Mouse (Mus musculus) heart, embryonic 12.5 days (tissue): Measurements from ENCODE around the gene Enox1. TPM values are rescaled to one million over a fixed set of nuclear protein-coding genes. Genes with fewer than 3 reads are reported as not detected.

Experiments
- ATAC-seq: fragments of 200-750 bp; cut with Nextera tagmentation; 2 replicates; pipeline ENCODE4 v1.8.0; 2017; ENCODE audit warnings: moderate TSS enrichment, moderate library complexity; ENCODE audit not compliant: insufficient number of reproducible peaks, low FRiP score
- H3K27ac ChIP-seq: fragments of 300-500 bp; sonication (generic); 2 replicates; pipeline ENCODE4 v1.5.1; 2016; ENCODE audit warnings: mild to moderate bottlenecking, moderate library complexity; ENCODE audit not compliant: poor library complexity, severe bottlenecking
- H3K27me3 ChIP-seq: fragments of 300-500 bp; sonication (generic); replicated peaks from 2 replicates; pipeline ENCODE4 v1.6.1; 2016; ENCODE audit warnings: mild to moderate bottlenecking, moderate library complexity
- H3K36me3 ChIP-seq: fragments of 300-500 bp; sonication (generic); 2 replicates; pipeline ENCODE4 v1.6.1; 2016; ENCODE audit warnings: mild to moderate bottlenecking, moderate library complexity
- H3K4me1 ChIP-seq: fragments of 300-500 bp; sonication (generic); replicated peaks from 2 replicates; pipeline ENCODE4 v1.6.1; 2016; ENCODE audit warnings: mild to moderate bottlenecking
- H3K4me2 ChIP-seq: fragments of 300-500 bp; sonication (generic); 2 replicates; pipeline ENCODE4 v1.6.1; 2016; ENCODE audit warnings: mild to moderate bottlenecking, moderate library complexity
- H3K4me3 ChIP-seq: fragments of 300-500 bp; sonication (generic); 2 replicates; pipeline ENCODE4 v1.5.1; 2016; ENCODE audit warnings: mild to moderate bottlenecking
- H3K9ac ChIP-seq: fragments of 300-500 bp; sonication (generic); 2 replicates; pipeline ENCODE4 v1.6.1; 2016; ENCODE audit warnings: mild to moderate bottlenecking, moderate library complexity
- H3K9me3 ChIP-seq: fragments of 300-500 bp; sonication (generic); replicated peaks from 2 replicates; pipeline ENCODE4 v1.6.1; 2016; ENCODE audit warnings: mild to moderate bottlenecking, moderate library complexity
- WGBS: fragments of 180-500 bp; shearing (Covaris S2); methylation state at CpG from one replicate; pipeline ENCODE4 v1.1.7; 2016; 5-methylcytosine and 5-hydroxymethylcytosine counted together
- polyA plus RNA-seq: library from polyadenylated mRNA; unstranded; fragments of >200 nt; fragmentation: Nextera tagmentation; extraction: Ambion mirVana; gene quantifications from 2 replicates; pipeline ENCODE4 v1.2.1, GENCODE M21; 2016

The Enox1 gene
- polyA plus RNA-seq, 1 experiment from 2014 or later, result 4.5 TPM

DNA sequence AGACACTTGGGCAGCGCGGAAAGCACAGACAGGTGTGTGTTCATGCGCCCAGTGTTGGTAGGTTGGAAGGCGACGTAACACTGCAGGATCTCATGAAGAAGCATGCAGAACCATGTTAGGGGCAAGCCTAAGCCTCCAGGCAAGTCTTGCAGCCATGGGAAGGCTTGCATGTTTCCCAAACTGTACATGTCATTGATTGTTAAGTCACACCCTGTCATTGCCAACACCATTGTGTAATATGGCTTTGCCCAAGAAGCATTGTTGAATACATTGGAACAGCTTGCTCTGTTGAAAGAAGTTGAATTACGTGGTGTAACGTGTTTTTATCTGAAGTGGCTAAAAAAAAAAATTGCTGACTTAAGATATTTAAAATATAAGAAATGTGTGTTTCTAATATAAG, 162.8 kb downstream of the Enox1 start:
- no peaks in the 10 kb centered on the region for H3K4me1 ChIP-seq
- no peak overlapping the region for H3K4me3 ChIP-seq
- H3K9ac ChIP-seq, result no peak overlapping the region
- H3K27me3 ChIP-seq, result no peaks in the 10 kb centered on the region
- H3K27ac ChIP-seq, result no peak overlapping the region
- ATAC-seq, result no peak
- WGBS, result 88% methylated on average over 7 of the region's 7 CpGs
- H3K36me3 ChIP-seq, result no peaks in the 10 kb centered on the region
- no peak overlapping the region for H3K4me2 ChIP-seq
- H3K9me3 ChIP-seq, result no peaks in the 10 kb centered on the region

DNA sequence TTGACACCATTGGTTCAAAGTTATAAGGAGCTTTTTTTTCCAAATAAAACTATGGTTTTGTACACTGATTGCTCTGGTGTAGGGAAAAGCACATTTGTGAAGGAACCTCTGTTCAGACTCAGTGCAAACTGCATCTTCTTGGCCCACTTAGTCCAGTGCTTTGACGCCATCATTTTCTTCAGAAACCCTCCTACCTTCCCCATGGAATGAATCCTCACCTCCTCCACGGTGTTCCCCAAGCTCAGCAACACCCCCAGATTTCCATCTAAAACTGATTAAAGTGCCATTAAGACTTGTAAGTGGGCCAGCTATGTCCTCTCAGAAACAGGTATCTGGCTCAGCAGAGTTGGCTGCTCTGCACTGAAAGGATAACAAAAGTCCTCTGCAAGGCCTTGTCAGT, 167.8 kb downstream of the Enox1 start:
- no peaks in the 10 kb centered on the region for H3K27me3 ChIP-seq
- H3K9ac ChIP-seq, result no peak overlapping the region
- no peaks in the 10 kb centered on the region for H3K4me1 ChIP-seq
- H3K4me2 ChIP-seq, result no peak overlapping the region
- H3K36me3 ChIP-seq, result no peaks in the 10 kb centered on the region
- H3K9me3 ChIP-seq, result no peaks in the 10 kb centered on the region
- H3K27ac ChIP-seq, result no peak overlapping the region
- 83% methylated on average over 2 of the region's 2 CpGs for WGBS
- no peak overlapping the region for H3K4me3 ChIP-seq
- no peak for ATAC-seq

DNA sequence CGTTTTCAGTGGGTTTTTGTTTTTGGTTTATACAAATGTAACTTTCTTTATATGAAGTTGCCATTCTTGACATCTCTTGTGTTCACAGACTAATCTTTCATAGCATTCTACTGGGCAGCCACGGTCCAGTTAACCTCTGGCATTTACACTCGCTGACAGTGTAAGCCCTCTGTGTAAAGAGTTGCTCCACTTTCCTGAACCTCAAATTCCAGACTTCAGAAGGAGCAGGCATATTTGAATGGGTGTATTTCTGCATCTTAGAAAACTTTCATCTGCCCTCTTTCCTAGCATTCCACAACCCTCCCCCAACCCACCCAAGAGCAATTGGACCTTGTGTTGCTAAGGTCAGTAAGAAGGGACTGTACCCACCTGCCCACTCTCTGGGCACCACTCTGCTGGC, 171.1 kb downstream of the Enox1 start:
- no peak for ATAC-seq
- no peak overlapping the region for H3K27ac ChIP-seq
- 78% methylated on average over 3 of the region's 3 CpGs for WGBS
- no peaks in the 10 kb centered on the region for H3K4me1 ChIP-seq
- no peak overlapping the region for H3K9ac ChIP-seq
- no peaks in the 10 kb centered on the region for H3K36me3 ChIP-seq
- no peaks in the 10 kb centered on the region for H3K27me3 ChIP-seq
- no peak overlapping the region for H3K4me3 ChIP-seq
- H3K9me3 ChIP-seq, result no peaks in the 10 kb centered on the region
- H3K4me2 ChIP-seq, result no peak overlapping the region

DNA sequence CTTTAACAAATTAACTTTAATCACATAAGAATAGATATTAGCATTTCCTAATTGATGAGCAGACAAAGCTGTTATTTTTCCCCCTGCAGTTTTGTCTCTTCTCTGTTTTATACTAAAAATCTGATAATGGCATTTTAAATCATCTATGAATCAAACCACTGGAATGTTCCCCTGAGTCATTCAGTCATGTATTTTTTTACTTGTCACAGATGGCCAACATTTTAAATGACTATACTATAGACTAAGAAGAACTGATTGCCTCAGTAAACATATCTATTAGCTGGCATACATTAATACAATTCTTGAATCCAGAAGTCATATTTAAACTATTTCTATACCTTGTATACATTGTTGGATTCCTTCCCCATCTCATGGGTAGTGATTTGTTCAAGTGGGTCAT, 173.2 kb downstream of the Enox1 start:
- no peak overlapping the region for H3K4me2 ChIP-seq

DNA sequence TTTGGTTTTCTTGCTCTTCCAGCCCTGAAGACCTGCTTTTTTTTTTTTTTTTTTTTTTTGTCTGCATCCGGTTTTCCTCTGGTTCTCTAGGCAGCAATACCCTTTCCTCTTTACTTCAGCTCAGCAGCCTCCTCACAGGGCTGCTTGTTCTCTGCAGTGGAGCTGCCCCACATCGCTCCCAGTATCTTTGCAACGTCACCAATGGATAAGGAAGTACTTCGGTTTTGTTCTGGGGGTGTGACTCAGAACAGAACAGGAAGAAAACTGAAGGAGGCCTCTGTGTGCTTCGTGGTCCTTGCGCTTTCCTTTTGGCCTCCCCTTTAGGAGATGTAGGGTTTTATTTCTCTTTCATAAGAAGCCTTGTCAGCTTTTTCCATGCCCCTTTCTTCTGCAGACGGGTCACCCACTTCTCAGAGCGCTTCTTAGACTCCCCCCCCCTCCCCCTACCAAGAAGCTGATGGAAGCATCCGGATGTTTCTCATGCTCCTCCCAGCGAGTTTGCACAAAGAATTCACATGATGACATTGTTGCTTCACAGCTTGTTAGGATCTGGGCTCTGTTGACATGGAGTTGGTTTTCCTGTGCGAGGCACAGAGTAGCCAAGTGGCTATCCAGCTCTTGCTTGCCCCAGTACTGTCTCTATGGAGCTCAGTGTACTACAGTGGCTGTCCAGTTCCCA, 187.2 kb downstream of the Enox1 start:
- Histone ChIP-seq H3K27ac (peak overlapping the region; percentile 5; the same call in 1 of the 2 replicates), H3K9me3 (no peaks in the 10 kb centered on the region), H3K9ac (no peak overlapping the region), H3K36me3 (no peaks in the 10 kb centered on the region), H3K4me2 (0 out of 2 replicates have a peak overlapping the region, but pooled peaks have one; percentile 26), H3K27me3 (no peaks in the 10 kb centered on the region), H3K4me1 (peaks cover 14% of the 10 kb centered on the region), H3K4me3 (no peak overlapping the region)
- no peak for ATAC-seq
- 44% methylated on average over 11 of the region's 11 CpGs for WGBS

More for the DNA sequence above, 173.2 kb downstream of the Enox1 start:
- no peaks in the 10 kb centered on the region for H3K9me3 ChIP-seq
- no peaks in the 10 kb centered on the region for H3K27me3 ChIP-seq
- H3K4me1 ChIP-seq, result no peaks in the 10 kb centered on the region
- ATAC-seq, result no peak
- H3K27ac ChIP-seq, result no peak overlapping the region
- no peak overlapping the region for H3K4me3 ChIP-seq
- H3K36me3 ChIP-seq, result no peaks in the 10 kb centered on the region
- H3K9ac ChIP-seq, result no peak overlapping the region

DNA sequence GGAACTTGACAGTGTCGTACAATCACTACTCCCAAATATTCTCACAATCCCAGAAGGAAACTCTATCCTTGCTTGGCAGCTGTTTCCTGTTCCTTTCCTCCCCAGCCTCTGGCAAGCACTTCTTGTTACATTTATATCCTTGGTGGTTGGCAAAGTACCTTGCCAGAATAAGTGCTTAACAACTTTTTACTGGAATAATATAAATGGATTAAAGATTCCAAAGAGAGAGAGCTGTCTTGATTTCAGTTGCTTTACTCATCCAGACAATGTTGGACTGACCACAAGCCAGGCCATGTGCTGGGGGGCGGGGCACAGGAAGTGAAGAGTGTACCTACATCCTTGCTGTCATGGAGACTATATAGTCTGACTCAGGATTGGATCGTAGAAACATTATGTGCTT, 189.7 kb downstream of the Enox1 start:
- ATAC-seq, result no peak
- no peaks in the 10 kb centered on the region for H3K36me3 ChIP-seq
- peaks cover 6% of the 10 kb centered on the region; the same call in 1 of the 2 replicates for H3K4me1 ChIP-seq
- WGBS, result 81% methylated on average over 3 of the region's 3 CpGs
- no peak overlapping the region for H3K27ac ChIP-seq
- H3K4me3 ChIP-seq, result no peak overlapping the region
- H3K4me2 ChIP-seq, result no peak overlapping the region
- H3K27me3 ChIP-seq, result no peaks in the 10 kb centered on the region
- H3K9ac ChIP-seq, result no peak overlapping the region
- no peaks in the 10 kb centered on the region for H3K9me3 ChIP-seq

DNA sequence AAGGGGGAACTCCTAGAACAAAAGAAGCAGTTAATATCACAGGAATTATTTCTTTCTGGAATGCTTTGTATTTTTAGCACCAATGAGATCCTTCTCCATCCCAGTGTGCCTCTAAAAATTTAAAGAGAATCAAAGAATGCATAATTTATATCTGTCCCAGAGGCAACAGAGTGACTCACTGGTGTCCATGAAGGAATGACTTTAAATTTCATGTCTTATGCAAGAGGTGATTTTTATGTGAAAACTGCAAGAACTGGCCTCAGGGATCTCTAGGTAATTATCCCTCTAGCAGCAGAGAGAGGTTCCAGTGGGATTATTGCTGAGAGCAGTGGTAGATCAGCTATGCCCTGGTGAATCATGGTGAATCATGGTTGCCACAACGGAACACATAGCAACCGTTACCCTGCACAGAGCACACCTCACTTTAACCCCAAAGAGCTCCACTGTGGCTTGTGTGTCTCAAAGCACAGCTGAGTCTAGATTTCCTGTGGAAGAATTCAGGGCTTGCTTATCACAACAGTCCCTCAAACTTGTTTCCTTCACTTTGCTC, 195.3 kb downstream of the Enox1 start:
- Histone ChIP-seq H3K27ac (no peak overlapping the region), H3K4me2 (no peak overlapping the region), H3K9ac (no peak overlapping the region), H3K4me1 (no peaks in the 10 kb centered on the region), H3K4me3 (no peak overlapping the region), H3K9me3 (no peaks in the 10 kb centered on the region), H3K36me3 (no peaks in the 10 kb centered on the region), H3K27me3 (no peaks in the 10 kb centered on the region)
- no peak for ATAC-seq
- 57% methylated on average over 2 of the region's 2 CpGs for WGBS

DNA sequence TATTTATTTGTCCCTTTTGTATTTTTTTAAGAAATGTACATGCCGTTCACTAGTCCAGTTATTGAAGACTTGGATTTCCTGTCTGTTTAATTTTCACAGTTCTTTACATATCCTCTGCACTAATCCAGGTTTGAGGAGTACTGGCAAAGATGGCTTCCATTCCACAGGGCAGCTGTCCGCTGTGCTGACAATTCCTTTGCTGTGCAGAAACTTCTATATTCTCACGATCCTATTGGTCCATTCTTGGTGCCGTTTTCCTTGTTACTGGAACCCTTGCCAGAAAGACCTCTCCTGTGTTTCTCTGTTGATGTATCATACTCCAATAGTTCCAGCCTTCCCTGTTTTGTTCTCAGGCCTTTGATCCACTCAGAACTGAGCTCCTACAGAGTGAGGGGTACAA, 206.1 kb downstream of the Enox1 start:
- no peaks in the 10 kb centered on the region for H3K36me3 ChIP-seq
- ATAC-seq, result no peak
- H3K4me1 ChIP-seq, result no peaks in the 10 kb centered on the region
- no peaks in the 10 kb centered on the region for H3K27me3 ChIP-seq
- no peak overlapping the region for H3K4me3 ChIP-seq
- H3K27ac ChIP-seq, result no peak overlapping the region
- H3K4me2 ChIP-seq, result no peak overlapping the region
- WGBS, result 69% methylated on average over 4 of the region's 4 CpGs
- no peak overlapping the region for H3K9ac ChIP-seq
- no peaks in the 10 kb centered on the region for H3K9me3 ChIP-seq

DNA sequence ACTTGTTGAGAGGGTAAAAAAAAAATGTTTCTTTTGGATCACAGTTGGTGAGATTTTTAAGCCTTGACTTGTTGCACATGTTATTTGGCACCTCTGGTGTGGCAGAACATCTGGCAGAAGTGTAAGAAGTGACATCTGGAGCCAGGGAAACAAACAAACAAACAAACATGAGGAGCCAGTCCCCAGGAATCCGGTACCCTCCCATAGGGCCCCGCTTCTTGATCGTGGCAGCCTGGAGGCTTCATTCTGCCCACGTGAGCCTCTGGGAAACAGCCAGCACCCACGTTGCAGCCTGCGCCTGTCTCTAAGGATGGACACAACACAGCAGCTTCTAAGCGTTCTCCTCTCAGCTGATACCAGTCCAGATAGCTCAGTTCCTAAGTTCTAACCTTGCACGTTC, 211.8 kb downstream of the Enox1 start:
- no peak overlapping the region for H3K4me2 ChIP-seq
- peaks cover 6% of the 10 kb centered on the region; the same call in 1 of the 2 replicates for H3K4me1 ChIP-seq
- 48% methylated on average over 8 of the region's 8 CpGs for WGBS
- no peak overlapping the region for H3K27ac ChIP-seq
- no peaks in the 10 kb centered on the region for H3K36me3 ChIP-seq
- no peaks in the 10 kb centered on the region for H3K27me3 ChIP-seq
- no peak overlapping the region for H3K4me3 ChIP-seq
- ATAC-seq, result no peak
- no peaks in the 10 kb centered on the region for H3K9me3 ChIP-seq
- no peak overlapping the region for H3K9ac ChIP-seq

DNA sequence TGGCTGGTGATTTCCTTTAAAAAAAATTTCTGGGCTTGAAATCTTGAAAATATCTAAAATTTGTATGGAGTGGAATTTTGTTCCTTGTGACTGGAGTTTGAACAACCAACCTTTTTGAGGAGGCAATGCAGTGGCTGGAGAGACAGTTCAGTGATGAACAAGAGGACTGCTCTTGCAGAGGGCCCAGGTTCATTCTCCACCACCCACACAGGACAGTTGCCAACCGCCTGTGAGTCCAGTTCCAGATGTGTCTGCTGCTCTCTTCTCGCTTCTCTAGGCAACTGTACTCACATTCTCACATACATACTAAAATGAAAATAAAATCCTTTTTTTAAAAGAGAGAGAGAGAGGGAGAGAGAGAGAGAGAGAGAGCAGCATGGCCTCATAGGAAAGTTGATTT, 212.5 kb downstream of the Enox1 start:
- WGBS, result 54% methylated on average over 2 of the region's 2 CpGs
- no peak overlapping the region for H3K27ac ChIP-seq
- H3K9me3 ChIP-seq, result no peaks in the 10 kb centered on the region
- H3K4me1 ChIP-seq, result peaks cover 6% of the 10 kb centered on the region; the same call in 1 of the 2 replicates
- no peaks in the 10 kb centered on the region for H3K36me3 ChIP-seq
- no peak overlapping the region for H3K4me2 ChIP-seq
- ATAC-seq, result no peak
- H3K27me3 ChIP-seq, result no peaks in the 10 kb centered on the region
- H3K4me3 ChIP-seq, result no peak overlapping the region
- no peak overlapping the region for H3K9ac ChIP-seq

DNA sequence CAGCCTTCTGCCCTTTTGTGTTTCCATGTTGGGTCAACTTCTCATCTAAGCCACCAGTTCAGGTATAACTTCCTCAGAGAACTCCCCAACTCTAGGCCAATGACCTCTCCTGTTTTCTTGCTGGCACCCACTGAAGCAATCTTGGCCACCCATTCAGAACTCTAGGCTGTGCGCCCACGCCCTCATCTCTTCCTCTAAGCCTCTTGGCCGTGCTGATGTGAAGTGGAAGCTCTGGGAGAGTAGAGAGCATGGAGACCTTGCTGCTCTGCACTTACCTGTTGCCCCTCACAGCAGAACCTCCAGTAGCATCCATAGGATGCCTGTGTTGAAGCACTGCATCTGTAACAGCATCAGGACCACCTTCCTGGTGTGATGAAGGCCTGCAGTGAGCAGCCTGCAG, 214.0 kb downstream of the Enox1 start:
- no peak for ATAC-seq
- peaks cover 14% of the 10 kb centered on the region; the same call in 1 of the 2 replicates for H3K4me1 ChIP-seq

DNA sequence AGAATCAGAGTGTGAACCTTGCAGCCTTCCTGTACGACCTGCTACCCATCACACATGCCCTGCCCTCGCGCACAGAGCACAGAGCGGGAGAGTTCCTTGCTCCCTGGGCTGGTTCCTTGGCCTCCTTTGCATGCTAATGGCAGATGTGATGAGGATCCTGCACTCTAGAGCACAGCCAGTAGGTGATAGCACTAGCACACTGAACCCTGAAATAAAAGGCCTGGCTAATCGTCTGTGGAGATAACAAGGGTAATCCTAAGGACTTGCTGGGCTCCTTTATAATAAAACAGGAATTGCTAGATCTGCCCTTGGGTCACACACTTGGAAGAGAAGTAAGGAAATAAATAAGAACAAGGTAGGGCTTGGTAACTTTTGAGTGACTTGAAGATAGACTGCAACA, 215.4 kb downstream of the Enox1 start:
- H3K9ac ChIP-seq, result no peak overlapping the region
- H3K9me3 ChIP-seq, result no peaks in the 10 kb centered on the region
- ATAC-seq, result no peak
- peaks cover 24% of the 10 kb centered on the region; the same call in 1 of the 2 replicates for H3K4me1 ChIP-seq
- H3K27me3 ChIP-seq, result no peaks in the 10 kb centered on the region
- no peak overlapping the region for H3K4me3 ChIP-seq
- no peak overlapping the region for H3K27ac ChIP-seq
- H3K4me2 ChIP-seq, result no peak overlapping the region
- 55% methylated on average over 5 of the region's 5 CpGs for WGBS
- H3K36me3 ChIP-seq, result no peaks in the 10 kb centered on the region

More for the DNA sequence above, 214.0 kb downstream of the Enox1 start:
- H3K4me3 ChIP-seq, result no peak overlapping the region
- no peak overlapping the region for H3K27ac ChIP-seq
- no peak overlapping the region for H3K4me2 ChIP-seq
- no peak overlapping the region for H3K9ac ChIP-seq
- H3K36me3 ChIP-seq, result no peaks in the 10 kb centered on the region
- H3K9me3 ChIP-seq, result no peaks in the 10 kb centered on the region
- no peaks in the 10 kb centered on the region for H3K27me3 ChIP-seq
- whole genome bisulfite sequencing, result 82% methylated on average over 3 of the region's 3 CpGs
